Mouse (Mus musculus) lung, embryonic 16.5 days (tissue): ENCODE results near the gene Tmem208. TPM values are rescaled to one million over a fixed set of nuclear protein-coding genes. Genes with fewer than 3 reads are reported as not detected.
A peak's percentile ranks its signal among the peaks of the same experiment; 100 is the strongest.

Source experiments
- ATAC-seq: fragments of 200-750 bp; cut with Nextera tagmentation; 2 replicates; pipeline ENCODE4 v1.8.0; 2017; ENCODE audit warnings: low read depth, mild to moderate bottlenecking, moderate library complexity
- H3K27ac ChIP-seq: fragments of 300-500 bp; sonication (generic); 2 replicates; pipeline ENCODE4 v1.5.1; 2014; ENCODE audit warnings: mild to moderate bottlenecking, control low read depth, low read length
- H3K27me3 ChIP-seq: fragments of 300-500 bp; sonication (generic); 2 replicates; pipeline ENCODE4 v1.6.1; 2014; ENCODE audit warnings: low read depth, low read length, mixed read lengths; ENCODE audit not compliant: control insufficient read depth, insufficient read depth
- H3K36me3 ChIP-seq: fragments of 300-500 bp; sonication (generic); 2 replicates; pipeline ENCODE4 v1.6.1; 2014; ENCODE audit warnings: low read length; ENCODE audit not compliant: control insufficient read depth, insufficient read depth
- H3K4me1 ChIP-seq: fragments of 300-500 bp; sonication (generic); replicated peaks from 2 replicates; pipeline ENCODE4 v1.6.1; 2014; ENCODE audit warnings: low read length, mixed read lengths; ENCODE audit not compliant: control insufficient read depth, insufficient read depth
- H3K4me2 ChIP-seq: fragments of 300-500 bp; sonication (generic); 2 replicates; pipeline ENCODE4 v1.6.1; 2014; ENCODE audit warnings: low read depth, low read length, control low read depth
- H3K4me3 ChIP-seq: fragments of 300-500 bp; sonication (generic); 2 replicates; pipeline ENCODE4 v1.5.1; 2014; ENCODE audit warnings: mild to moderate bottlenecking, low read length, control low read depth
- H3K9ac ChIP-seq: fragments of 300-500 bp; sonication (generic); 2 replicates; pipeline ENCODE4 v1.6.1; 2014; ENCODE audit warnings: low read length, control low read depth
- H3K9me3 ChIP-seq: fragments of 300-500 bp; sonication (generic); 2 replicates; pipeline ENCODE4 v1.6.1; 2016; ENCODE audit warnings: low read length; ENCODE audit not compliant: control insufficient read depth
- WGBS: fragments of 180-500 bp; shearing (Covaris S2); extraction: QIAGEN DNeasy Blood & Tissue Kit; methylation state at CpG from one replicate; pipeline ENCODE4 v1.1.7; 2014; 5-methylcytosine and 5-hydroxymethylcytosine counted together
- polyA plus RNA-seq: library from polyadenylated mRNA; unstranded; fragments of >200 nt; fragmentation: Nextera tagmentation; extraction: Ambion mirVana; gene quantifications from 2 replicates; pipeline ENCODE4 v1.2.1, GENCODE M21; 2015

The Tmem208 gene
- polyA plus RNA-seq, result 115 and 125 TPM in 2 replicates

DNA sequence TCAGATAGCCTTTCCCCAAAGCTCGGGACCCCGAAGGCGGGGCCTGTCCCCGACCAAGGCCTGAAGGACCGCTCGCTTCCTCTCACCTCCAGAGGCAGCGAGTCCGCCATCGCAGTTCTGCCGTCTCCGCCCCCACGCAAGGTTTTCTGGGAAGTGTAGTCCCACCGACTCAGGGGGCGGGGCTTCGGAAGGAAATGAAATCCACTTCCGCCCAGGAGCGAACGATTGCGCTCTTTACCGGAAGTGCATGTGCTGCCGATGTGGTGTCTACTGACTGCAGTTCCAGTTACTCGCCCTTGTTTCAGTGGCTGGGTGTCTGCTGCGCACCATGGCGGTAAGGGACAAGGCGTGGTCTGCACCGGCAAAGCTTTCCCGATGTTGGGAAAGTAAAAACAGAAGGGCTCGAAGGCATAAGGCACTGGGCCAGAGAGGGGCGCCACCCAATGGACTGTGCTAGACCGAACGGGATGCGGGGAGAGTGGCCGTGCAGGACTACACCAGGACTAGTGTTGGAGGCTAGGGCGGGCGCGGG, at the start of gene Tmem208, which contains the start of gene Lrrc29:
Gene Tmem208, plus strand, starts transcription at position 214 of the 532 bp plus-strand sequence.
Gene Lrrc29, minus strand, starts transcription at position 138 of the 532 bp plus-strand sequence.
- Histone ChIP-seq H3K36me3 (peaks cover 33% of the 10 kb centered on the region), H3K9me3 (no peaks in the 10 kb centered on the region), H3K9ac (peak within 1 kb of the TSS; percentile 78), H3K4me1 (peaks cover 18% of the 10 kb centered on the region), H3K27me3 (no peaks in the 10 kb centered on the region), H3K4me3 (peak within 1 kb of the TSS; percentile 67), H3K4me2 (peak within 1 kb of the TSS; percentile 86), H3K27ac (peak within 1 kb of the TSS; percentile 91)
- peak; percentile 93 for ATAC-seq
- under 1% methylated on average over 36 of the region's 36 CpGs for WGBS

DNA sequence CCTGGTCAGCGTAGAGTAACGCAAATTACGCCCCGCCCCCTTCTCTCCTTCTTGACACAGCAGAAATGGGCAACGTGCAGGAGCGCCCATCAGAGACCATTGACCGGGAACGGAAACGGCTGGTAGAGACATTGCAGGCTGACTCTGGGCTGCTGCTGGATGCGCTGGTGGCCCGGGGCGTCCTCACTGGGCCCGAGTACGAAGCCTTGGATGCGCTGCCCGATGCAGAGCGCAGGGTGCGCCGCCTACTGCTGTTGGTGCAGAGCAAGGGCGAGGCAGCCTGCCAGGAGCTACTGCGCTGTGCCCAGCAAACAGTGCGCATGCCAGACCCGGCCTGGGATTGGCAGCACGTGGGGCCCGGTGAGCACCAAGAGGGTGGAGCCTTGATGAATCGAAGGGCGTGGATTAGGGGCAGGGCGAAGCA, 47.2 kb upstream of the Tmem208 start:
- ATAC-seq, result peak; percentile 57
- Histone ChIP-seq H3K4me3 (peak overlapping the region; percentile 27), H3K4me2 (peak overlapping the region; percentile 48), H3K4me1 (peaks cover 27% of the 10 kb centered on the region), H3K36me3 (no peaks in the 10 kb centered on the region), H3K27me3 (peaks cover 54% of the 10 kb centered on the region), H3K9me3 (no peaks in the 10 kb centered on the region), H3K27ac (no peak overlapping the region), H3K9ac (0 out of 2 replicates have a peak overlapping the region, but pooled peaks have one; percentile 4)
- WGBS, result 4% methylated on average over 28 of the region's 28 CpGs

DNA sequence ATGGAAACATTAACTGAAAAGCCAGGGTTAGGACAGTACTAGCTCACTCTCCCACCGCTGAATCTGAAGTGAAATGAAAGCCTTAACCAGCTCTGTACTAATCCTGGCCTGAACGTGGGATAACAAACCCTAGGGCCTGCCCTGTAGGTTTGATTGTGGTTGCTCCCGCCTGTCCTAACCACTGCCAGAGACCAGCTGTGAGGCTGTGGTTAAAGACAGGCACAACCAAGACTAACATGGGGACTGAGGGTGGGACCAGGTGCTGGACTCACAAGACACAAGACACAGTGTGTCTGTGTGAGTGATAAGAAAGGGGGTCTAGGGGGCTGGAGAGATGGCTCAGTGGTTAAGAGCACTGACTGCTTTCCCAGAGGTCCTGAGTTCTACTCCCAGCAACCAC, 45.6 kb upstream of the Tmem208 start:
- H3K9me3 ChIP-seq, result no peaks in the 10 kb centered on the region
- WGBS, result 70% methylated on average over 3 of the region's 3 CpGs
- H3K27ac ChIP-seq, result no peak overlapping the region
- H3K36me3 ChIP-seq, result no peaks in the 10 kb centered on the region
- ATAC-seq, result no peak
- H3K4me2 ChIP-seq, result no peak overlapping the region
- H3K27me3 ChIP-seq, result peaks cover 38% of the 10 kb centered on the region
- no peak overlapping the region for H3K4me3 ChIP-seq
- peaks cover 26% of the 10 kb centered on the region for H3K4me1 ChIP-seq
- no peak overlapping the region for H3K9ac ChIP-seq

DNA sequence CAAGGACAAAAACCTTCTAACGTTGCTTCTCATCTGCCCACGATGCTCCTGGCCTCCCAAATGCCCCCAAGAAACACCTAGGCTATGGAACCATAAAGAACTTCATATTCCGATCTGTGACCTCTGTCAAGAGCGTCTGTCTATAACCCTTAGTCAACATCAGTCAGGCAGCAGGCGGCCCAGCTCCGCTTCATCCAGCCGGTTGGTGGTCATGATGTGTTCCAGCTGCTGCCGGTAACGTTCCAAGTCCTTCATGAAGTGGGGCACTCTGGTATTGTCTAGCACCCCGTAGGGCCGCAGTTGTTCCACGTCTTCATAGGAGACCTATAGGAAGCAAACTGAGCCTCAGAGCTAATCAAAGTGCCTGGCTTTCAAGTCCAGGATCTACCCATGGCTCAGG, 44.3 kb upstream of the Tmem208 start:
- ATAC-seq, result peak; percentile 57

DNA sequence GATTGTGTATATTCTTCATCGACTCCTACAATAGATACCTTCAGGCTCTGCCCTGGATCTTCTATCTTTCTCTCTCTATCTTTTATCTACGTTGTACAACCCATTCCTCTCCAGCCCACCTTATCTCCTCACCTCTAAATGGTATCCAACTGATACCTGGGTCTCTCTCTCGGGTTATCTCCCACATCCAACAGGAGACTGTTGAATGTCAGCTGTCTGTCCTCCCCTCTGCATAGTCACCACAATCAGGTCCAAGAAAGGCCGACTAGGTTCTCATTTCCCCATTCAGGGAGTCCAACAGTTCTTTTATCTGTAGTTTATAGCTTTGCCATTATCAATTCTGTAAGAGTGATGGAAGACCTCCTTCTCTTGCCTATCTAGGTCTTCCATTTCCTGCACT, 43.9 kb upstream of the Tmem208 start:
- peaks cover 21% of the 10 kb centered on the region for H3K27me3 ChIP-seq
- H3K27ac ChIP-seq, result no peak overlapping the region
- H3K9ac ChIP-seq, result no peak overlapping the region
- no peak overlapping the region for H3K4me3 ChIP-seq
- peaks cover 18% of the 10 kb centered on the region for H3K4me1 ChIP-seq
- 77% methylated on average over 4 of the region's 4 CpGs for WGBS
- ATAC-seq, result no peak
- no peaks in the 10 kb centered on the region for H3K9me3 ChIP-seq
- no peaks in the 10 kb centered on the region for H3K36me3 ChIP-seq
- no peak overlapping the region for H3K4me2 ChIP-seq

More for the DNA sequence above, 44.3 kb upstream of the Tmem208 start:
- H3K27ac ChIP-seq, result no peak overlapping the region
- H3K36me3 ChIP-seq, result no peaks in the 10 kb centered on the region
- whole genome bisulfite sequencing, result 63% methylated on average over 12 of the region's 12 CpGs
- no peak overlapping the region for H3K4me2 ChIP-seq
- H3K4me1 ChIP-seq, result peaks cover 18% of the 10 kb centered on the region
- no peak overlapping the region for H3K9ac ChIP-seq
- no peak overlapping the region for H3K4me3 ChIP-seq
- no peaks in the 10 kb centered on the region for H3K9me3 ChIP-seq
- H3K27me3 ChIP-seq, result peaks cover 25% of the 10 kb centered on the region

DNA sequence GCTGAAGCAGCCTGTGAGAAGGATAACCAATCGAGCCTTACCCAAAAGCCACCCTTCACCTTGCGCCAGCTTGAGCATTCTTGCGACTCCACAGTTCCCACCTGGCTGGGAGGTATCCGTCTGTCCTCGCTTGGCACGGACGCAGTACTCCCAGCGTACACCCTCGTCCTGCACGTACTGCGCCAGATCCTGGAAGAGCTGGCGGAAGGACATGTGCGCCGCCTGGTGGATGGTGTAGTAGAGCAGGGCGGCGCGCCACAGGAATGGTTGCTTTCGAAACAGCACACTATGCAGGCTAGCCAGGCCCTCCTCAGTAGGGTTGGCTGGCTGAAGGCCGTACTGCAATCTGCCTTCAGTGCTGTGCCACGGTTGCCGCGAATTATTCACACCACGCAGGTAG, 43.1 kb upstream of the Tmem208 start:
- Histone ChIP-seq H3K4me3 (no peak overlapping the region), H3K27ac (0 out of 2 replicates have a peak overlapping the region, but pooled peaks have one; percentile 26), H3K36me3 (no peaks in the 10 kb centered on the region), H3K9ac (no peak overlapping the region), H3K4me1 (peaks cover 20% of the 10 kb centered on the region), H3K4me2 (no peak overlapping the region), H3K9me3 (no peaks in the 10 kb centered on the region), H3K27me3 (peaks cover 13% of the 10 kb centered on the region)
- whole genome bisulfite sequencing, result 31% methylated on average over 23 of the region's 23 CpGs
- ATAC-seq, result peak; percentile 64

DNA sequence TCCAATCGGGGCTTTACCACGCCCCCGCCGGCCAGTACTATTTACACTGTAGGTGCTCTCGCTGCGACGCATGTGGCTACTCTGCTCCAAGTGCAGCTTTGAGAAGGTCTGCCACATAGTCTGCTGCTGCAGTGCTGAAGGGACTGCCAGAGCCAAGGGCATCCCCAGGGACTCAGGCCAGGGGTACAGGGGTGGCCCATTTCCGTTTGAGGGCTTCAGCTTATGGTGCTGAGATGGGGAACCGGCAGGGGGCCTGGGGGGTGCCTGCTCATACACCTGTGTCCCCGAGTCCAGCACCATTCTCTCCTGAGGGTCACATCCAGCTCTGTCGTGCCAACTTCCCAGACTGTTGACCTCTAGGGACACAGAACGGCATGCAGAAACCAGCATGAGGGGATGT, 40.6 kb upstream of the Tmem208 start:
- Histone ChIP-seq H3K27me3 (peaks cover 3% of the 10 kb centered on the region), H3K27ac (no peak overlapping the region), H3K9ac (no peak overlapping the region), H3K4me2 (no peak overlapping the region), H3K4me3 (no peak overlapping the region), H3K9me3 (no peaks in the 10 kb centered on the region), H3K36me3 (no peaks in the 10 kb centered on the region), H3K4me1 (peaks cover 29% of the 10 kb centered on the region)
- no peak for ATAC-seq
- WGBS, result 48% methylated on average over 12 of the region's 12 CpGs

DNA sequence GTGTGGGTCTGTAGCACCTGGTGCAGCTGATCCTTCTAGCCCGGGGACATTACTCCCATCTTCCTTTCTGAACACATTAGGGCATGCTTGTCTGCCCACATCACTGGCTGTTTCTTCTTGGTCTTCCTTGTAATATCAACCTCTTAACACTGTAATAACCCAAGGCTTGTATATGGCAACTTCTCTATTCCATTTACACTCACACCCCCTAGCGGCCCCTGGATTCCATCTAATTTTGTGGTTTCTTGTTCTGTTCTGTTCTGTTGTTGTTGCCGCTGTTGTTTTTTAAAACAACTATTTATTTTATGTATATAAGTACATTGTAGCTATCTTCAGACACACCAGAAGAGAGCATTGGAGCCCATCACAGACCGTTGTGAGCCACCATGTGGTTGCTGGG, 39.2 kb upstream of the Tmem208 start:
- no peak overlapping the region for H3K4me2 ChIP-seq
- no peak for ATAC-seq

DNA sequence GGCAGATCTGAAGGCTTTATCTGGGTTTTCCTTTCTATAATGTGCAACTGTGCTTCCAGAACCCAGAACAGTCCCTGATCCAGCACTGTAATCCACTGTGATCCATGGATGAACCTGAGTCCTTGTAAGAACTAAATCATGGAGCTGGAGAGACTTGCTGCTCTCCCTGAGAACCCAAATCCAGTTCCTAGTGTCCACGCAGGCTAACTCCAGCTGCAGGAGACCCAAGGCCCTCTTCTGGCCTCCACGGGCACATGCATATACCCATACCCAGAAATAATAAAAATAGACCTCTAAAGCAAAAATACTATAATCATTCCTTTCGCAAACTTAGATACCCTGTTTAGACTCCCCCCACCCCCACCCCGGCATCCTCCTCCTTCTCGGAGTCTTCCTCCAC, 37.9 kb upstream of the Tmem208 start:
- Histone ChIP-seq H3K27ac (no peak overlapping the region), H3K4me1 (peaks cover 24% of the 10 kb centered on the region), H3K36me3 (no peaks in the 10 kb centered on the region), H3K4me3 (no peak overlapping the region), H3K9me3 (no peaks in the 10 kb centered on the region), H3K9ac (peak overlapping the region; percentile 65; the same call in 1 of the 2 replicates), H3K4me2 (peak overlapping the region; percentile 63; the same call in 1 of the 2 replicates), H3K27me3 (peaks cover 7% of the 10 kb centered on the region)
- ATAC-seq, result no peak
- 82% methylated on average over 5 of the region's 5 CpGs for WGBS

More for the DNA sequence above, 39.2 kb upstream of the Tmem208 start:
- Histone ChIP-seq H3K4me3 (no peak overlapping the region), H3K9me3 (no peaks in the 10 kb centered on the region), H3K27me3 (peaks cover 7% of the 10 kb centered on the region), H3K27ac (no peak overlapping the region), H3K9ac (no peak overlapping the region), H3K36me3 (no peaks in the 10 kb centered on the region), H3K4me1 (peaks cover 30% of the 10 kb centered on the region)
- WGBS, result 82% methylated on average over 4 of the region's 4 CpGs
